In genomic region chr16:8429531-8429930, GRCm38 (mm10) we compare ENCODE assay signal across 31 mouse cellular contexts. TPM values are rescaled to one million over a fixed set of nuclear protein-coding genes. Genes with fewer than 3 reads are reported as not detected.
"Had no signal": no experiment of that assay in that cellular context is flagged by ENCODE, and none has a peak within 500 bp of the region (broad histone marks: within the 10 kb centered on the region; RNA-seq: fewer than 3 reads in every experiment).

No protein-coding gene starts in this region.

- ATAC-seq: forebrain, embryonic 16.5 days; hindbrain, embryonic 16.5 days; inflammation-experienced regulatory T-cells, adult 6 months; intestine, embryonic 15.5 days; intestine, postnatal 0 days had no signal

- DNase-seq: gastrocnemius, adult 2 months; gastrocnemius, postnatal 10 days; gastrocnemius, postnatal 25 days; heart, postnatal 14 days; heart, postnatal 36 days; kidney, adult 18-20 months; kidney, adult 8-10 months; kidney, postnatal 25 days; kidney, postnatal 4 days; liver had no signal

- H3K36me3 ChIP-seq: heart, embryonic 12.5 days; hindbrain, embryonic 10.5 days; hindbrain, embryonic 12.5 days; intestine, embryonic 15.5 days; kidney, embryonic 15.5 days; limb, embryonic 10.5 days; limb, embryonic 12.5 days had no signal

- H3K27ac ChIP-seq: gastrocnemius, adult 2 months; heart, adult 2 months; hindbrain, embryonic 10.5 days; hindbrain, embryonic 12.5 days; hindbrain, embryonic 14.5 days; intestine, embryonic 15.5 days; kidney, embryonic 15.5 days; kidney, postnatal 0 days; layer of hippocampus, adult 2 months; left cerebral cortex, adult 2 months; limb, embryonic 10.5 days; limb, embryonic 12.5 days had no signal

- H3K4me2 ChIP-seq: heart, embryonic 12.5 days; hindbrain, embryonic 12.5 days; hindbrain, embryonic 14.5 days; intestine, embryonic 15.5 days; kidney, embryonic 15.5 days; limb, embryonic 12.5 days; liver, embryonic 11.5 days had no signal

- H3K9ac ChIP-seq: heart, embryonic 12.5 days; hindbrain, embryonic 12.5 days; hindbrain, embryonic 14.5 days; intestine, embryonic 15.5 days; kidney, embryonic 15.5 days; limb, embryonic 12.5 days had no signal

- H3K4me3 ChIP-seq: gastrocnemius, adult 2 months; heart, adult 2 months; heart, embryonic 12.5 days; hindbrain, embryonic 10.5 days; hindbrain, embryonic 12.5 days; intestine, embryonic 15.5 days; kidney, embryonic 15.5 days; layer of hippocampus, adult 2 months; left cerebral cortex, adult 2 months; limb, embryonic 10.5 days; limb, embryonic 12.5 days had no signal

- H3K9me3 ChIP-seq: heart, embryonic 12.5 days; hindbrain, embryonic 10.5 days; hindbrain, embryonic 12.5 days; intestine, embryonic 15.5 days; kidney, embryonic 15.5 days; limb, embryonic 10.5 days; limb, embryonic 12.5 days had no signal

RNA-seq across cellular contexts. Expression of gene Tmem114, which starts 4.6 kb away (rescaled TPM):
- total RNA-seq: gastrocnemius, adult 2 months; gastrocnemius, postnatal 10 days; gastrocnemius, postnatal 25 days; gastrocnemius, postnatal 4 days; granulocyte monocyte progenitor cell, adult 5-6 weeks; heart, adult 2 months; heart, postnatal 14 days; heart, postnatal 36 days had no signal
- polyA plus RNA-seq: heart, adult 2 months; heart, embryonic 12.5 days; heart, embryonic 14.5 days; heart, embryonic 16.5 days; hindbrain, embryonic 10.5 days; hindbrain, embryonic 12.5 days; inflammation-experienced regulatory T-cells, adult 6 months; intestine, embryonic 15.5 days; intestine, postnatal 0 days; kidney, postnatal 0 days; limb, embryonic 12.5 days; liver, embryonic 11.5 days had no signal
